Mouse (Mus musculus) heart, postnatal 0 days (tissue): Measurements from ENCODE around the gene Izumo1. TPM values are rescaled to one million over a fixed set of nuclear protein-coding genes. Genes with fewer than 3 reads are reported as not detected.
"Not testable (repeated sequence)": the region's sequence is repeated elsewhere in the genome, so short reads cannot be mapped to it uniquely, and the experiment has no call there.

ENCODE experiments used
- ATAC-seq: fragments of 200-750 bp; cut with Nextera tagmentation; 2 replicates; pipeline ENCODE4 v1.8.0; 2017; ENCODE audit warnings: low read depth, moderate number of reproducible peaks, moderate library complexity; ENCODE audit not compliant: insufficient read depth
- DNase-seq: peaks from one replicate; pipeline ENCODE4 v3.0.0-alpha.2; 2016; ENCODE audit warnings: low spot score
- H3K27ac ChIP-seq: fragments of 300-500 bp; sonication (generic); 2 replicates; pipeline ENCODE4 v1.5.1; 2014; ENCODE audit warnings: low read depth, mild to moderate bottlenecking
- H3K27me3 ChIP-seq: fragments of 300-500 bp; sonication (generic); 2 replicates; pipeline ENCODE4 v1.6.1; 2014; ENCODE audit warnings: low read length, mixed read lengths; ENCODE audit not compliant: control insufficient read depth, insufficient read depth
- H3K36me3 ChIP-seq: fragments of 300-500 bp; sonication (generic); replicated peaks from 2 replicates; pipeline ENCODE4 v1.6.1; 2014; ENCODE audit warnings: low read length, mixed read lengths; ENCODE audit not compliant: control insufficient read depth, insufficient read depth
- H3K4me1 ChIP-seq: fragments of 300-500 bp; sonication (generic); 2 replicates; pipeline ENCODE4 v1.6.1; 2014; ENCODE audit warnings: antibody characterized with exemption; ENCODE audit not compliant: control insufficient read depth, insufficient read depth
- H3K4me2 ChIP-seq: fragments of 300-500 bp; sonication (generic); 2 replicates; pipeline ENCODE4 v1.6.1; 2014; ENCODE audit warnings: low read depth, mild to moderate bottlenecking, low read length, moderate library complexity
- H3K4me3 ChIP-seq: fragments of 300-500 bp; sonication (generic); 2 replicates; pipeline ENCODE4 v1.5.1; 2014; ENCODE audit warnings: low read depth, low read length
- H3K9ac ChIP-seq: fragments of 300-500 bp; sonication (generic); replicated peaks from 2 replicates; pipeline ENCODE4 v1.6.1; 2014; ENCODE audit warnings: low read depth, low read length, mixed read lengths
- H3K9me3 ChIP-seq: fragments of 300-500 bp; sonication (generic); replicated peaks from 2 replicates; pipeline ENCODE4 v1.6.1; 2016; ENCODE audit warnings: low read length; ENCODE audit not compliant: control insufficient read depth
- CTCF ChIP-seq: IDR thresholded peaks from 2 replicates; pipeline ENCODE4 v1.5.1; 2016; ENCODE audit warnings: antibody characterized with exemption, control low read depth, low read depth
- EP300 ChIP-seq: IDR thresholded peaks from 2 replicates; pipeline ENCODE4 v1.6.1; 2016; ENCODE audit warnings: antibody characterized with exemption, low read depth
- WGBS: fragments of 180-500 bp; shearing (Covaris S2); extraction: QIAGEN DNeasy Blood & Tissue Kit; methylation state at CpG from one replicate; pipeline ENCODE4 v1.1.7; 2014; 5-methylcytosine and 5-hydroxymethylcytosine counted together
- polyA plus RNA-seq: library from polyadenylated mRNA; unstranded; fragments of >200 nt; fragmentation: Nextera tagmentation; extraction: Ambion mirVana; gene quantifications from 2 replicates; pipeline ENCODE4 v1.2.1, GENCODE M21; 2015
- total RNA-seq: library from RNA; depleted of rRNA; stranded (reverse); fragments of >200 nt; gene quantifications from 2 replicates; pipeline ENCODE4 v1.2.3, GENCODE M21; 2014; ENCODE audit warnings: low replicate concordance

The Izumo1 gene
- total and polyA plus RNA-seq, 2 experiments from 2014 or later = 0.23 to 0.53 TPM

- TF ChIP-seq EP300 (no peak), CTCF (no peak)
- H3K27ac ChIP-seq = peak overlapping the region; percentile 40; the same call in 1 of the 2 replicates
- 26% methylated on average over 18 of the region's 18 CpGs for WGBS
- peak; percentile 75 for DNase-seq
- no peaks in the 10 kb centered on the region for H3K27me3 ChIP-seq
- peaks cover 33% of the 10 kb centered on the region for H3K4me1 ChIP-seq
- peak overlapping the region; percentile 38; the same call in 1 of the 2 replicates for H3K4me3 ChIP-seq
- no peak overlapping the region for H3K9ac ChIP-seq
- H3K36me3 ChIP-seq = 0 out of 2 replicates have a peak, but pooled peaks cover 6% of the 10 kb centered on the region
- H3K4me2 ChIP-seq = peak overlapping the region; percentile 66
- H3K9me3 ChIP-seq = no peaks in the 10 kb centered on the region
- peak; percentile 9; the same call in 1 of the 2 replicates for ATAC-seq
Measured at GRCm38 (mm10) chr7:45644183-45644582, 22.6 kb downstream of the Izumo1 start.

- Histone ChIP-seq H3K9me3 (no peaks in the 10 kb centered on the region), H3K27ac (0 out of 2 replicates have a peak overlapping the region, but pooled peaks have one; percentile 40), H3K36me3 (0 out of 2 replicates have a peak, but pooled peaks cover 6% of the 10 kb centered on the region), H3K4me3 (no peak overlapping the region), H3K9ac (no peak overlapping the region), H3K4me1 (peaks cover 34% of the 10 kb centered on the region), H3K27me3 (no peaks in the 10 kb centered on the region), H3K4me2 (no peak overlapping the region)
- 76% methylated on average over 6 of the region's 6 CpGs for WGBS
- DNase-seq (no peak), ATAC-seq (no peak)
- TF ChIP-seq EP300 (no peak), CTCF (no peak)
Measured at GRCm38 (mm10) chr7:45644872-45645590, 23.4 kb downstream of the Izumo1 start.

- H3K4me3 ChIP-seq = no peak overlapping the region
- DNase-seq (no peak), ATAC-seq (no peak)
- 74% methylated on average over 7 of the region's 7 CpGs for WGBS
- no peak overlapping the region for H3K27ac ChIP-seq
- 0 out of 2 replicates have a peak, but pooled peaks cover 6% of the 10 kb centered on the region for H3K36me3 ChIP-seq
- no peaks in the 10 kb centered on the region for H3K9me3 ChIP-seq
- H3K4me1 ChIP-seq = peaks cover 32% of the 10 kb centered on the region
- H3K27me3 ChIP-seq = no peaks in the 10 kb centered on the region
- no peak overlapping the region for H3K4me2 ChIP-seq
- H3K9ac ChIP-seq = no peak overlapping the region
- TF ChIP-seq EP300 (no peak), CTCF (no peak)
Measured at GRCm38 (mm10) chr7:45645591-45645971, 24.0 kb downstream of the Izumo1 start.

- Histone ChIP-seq H3K27ac (no peak overlapping the region), H3K27me3 (no peaks in the 10 kb centered on the region), H3K9me3 (no peaks in the 10 kb centered on the region), H3K36me3 (0 out of 2 replicates have a peak, but pooled peaks cover 6% of the 10 kb centered on the region), H3K4me1 (peaks cover 21% of the 10 kb centered on the region), H3K4me2 (no peak overlapping the region), H3K4me3 (no peak overlapping the region), H3K9ac (no peak overlapping the region)
- DNase-seq (no peak), ATAC-seq (no peak)
- no peak for TF ChIP-seq CTCF
- TF ChIP-seq EP300 = no peak
- WGBS = 79% methylated on average over 4 of the region's 4 CpGs
Measured at GRCm38 (mm10) chr7:45646671-45647070, 25.1 kb downstream of the Izumo1 start.

- ATAC-seq (peak; percentile 91), DNase-seq (peak; percentile 93)
- Histone ChIP-seq H3K9ac (no peak overlapping the region), H3K36me3 (0 out of 2 replicates have a peak, but pooled peaks cover 6% of the 10 kb centered on the region), H3K9me3 (no peaks in the 10 kb centered on the region), H3K4me1 (peaks cover 6% of the 10 kb centered on the region; the same call in 1 of the 2 replicates), H3K4me3 (no peak overlapping the region), H3K27ac (peak overlapping the region; percentile 96), H3K27me3 (no peaks in the 10 kb centered on the region), H3K4me2 (0 out of 2 replicates have a peak overlapping the region, but pooled peaks have one; percentile 8)
- 38% methylated on average over 8 of the region's 8 CpGs for WGBS
- no peak for TF ChIP-seq EP300
- TF ChIP-seq CTCF = no peak
Measured at GRCm38 (mm10) chr7:45649351-45649750, 27.7 kb downstream of the Izumo1 start.

- not testable (repeated sequence) for DNase-seq, ATAC-seq, H3K9me3 ChIP-seq, H3K9ac ChIP-seq, H3K27me3 ChIP-seq, H3K4me3 ChIP-seq, H3K4me2 ChIP-seq, H3K36me3 ChIP-seq
- WGBS = 96% methylated on average over 19 of the region's 20 CpGs
- H3K27ac ChIP-seq = peak overlapping the region; percentile 96
- peaks cover 11% of the 10 kb centered on the region; the same call in 1 of the 2 replicates for H3K4me1 ChIP-seq
Measured at GRCm38 (mm10) chr7:45650484-45650883, 28.9 kb downstream of the Izumo1 start.
